Mouse (Mus musculus): Measurements from ENCODE around the gene Zfp423. TPM values are rescaled to one million over a fixed set of nuclear protein-coding genes. Genes with fewer than 3 reads are reported as not detected.
"Not testable (repeated sequence)": the region's sequence is repeated elsewhere in the genome, so short reads cannot be mapped to it uniquely, and the experiment has no call there.

Gene Zfp423
- total RNA-seq, 1 experiment from 2014 or later, result not detected

DNA sequence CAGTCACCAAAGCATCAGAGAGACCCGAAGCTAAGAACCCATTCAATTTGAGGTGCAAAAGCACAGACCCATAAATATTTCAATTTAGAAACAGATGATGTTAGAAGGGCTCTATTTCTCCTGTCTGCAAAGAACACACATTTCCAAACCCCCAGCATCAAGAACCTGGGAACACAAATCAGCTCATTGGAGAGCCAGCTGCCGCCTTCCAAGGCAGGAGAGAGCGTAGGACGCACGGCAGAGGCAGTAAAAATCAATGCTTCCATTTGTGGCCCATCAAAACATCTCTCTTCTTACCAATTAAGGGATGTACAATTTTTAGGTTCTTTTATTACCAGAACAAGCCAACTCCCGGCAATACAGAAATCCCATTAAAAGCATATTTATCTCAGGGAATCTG is 98.5 kb downstream of the Zfp423 start:
- ATAC-seq (replicated peaks; ENCODE audit: insufficient number of reproducible peaks, low FRiP score, low TSS enrichment, poor library complexity, severe bottlenecking), result no peak

DNA sequence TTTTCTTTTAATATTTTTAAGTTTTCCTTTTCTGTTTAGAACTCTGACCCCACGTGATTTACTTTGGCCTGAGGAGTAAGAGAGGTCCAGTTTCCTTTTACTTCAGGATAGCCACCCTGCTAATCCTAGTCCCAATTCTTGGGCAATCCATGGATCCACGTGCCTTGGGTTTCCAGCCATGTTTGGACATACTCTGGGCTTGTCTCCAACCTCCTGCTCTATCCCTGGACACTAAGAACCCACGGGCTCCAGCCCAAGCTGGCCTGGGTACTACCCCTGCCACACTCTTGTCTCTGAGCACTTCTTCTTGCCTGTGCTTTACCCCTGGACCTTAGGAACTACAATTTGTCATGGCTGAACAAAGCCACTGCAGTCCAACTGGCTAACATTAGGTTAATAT is 107.5 kb downstream of the Zfp423 start:
- no peak for ATAC-seq (replicated peaks; ENCODE audit: insufficient number of reproducible peaks, low FRiP score, low TSS enrichment, poor library complexity, severe bottlenecking)

DNA sequence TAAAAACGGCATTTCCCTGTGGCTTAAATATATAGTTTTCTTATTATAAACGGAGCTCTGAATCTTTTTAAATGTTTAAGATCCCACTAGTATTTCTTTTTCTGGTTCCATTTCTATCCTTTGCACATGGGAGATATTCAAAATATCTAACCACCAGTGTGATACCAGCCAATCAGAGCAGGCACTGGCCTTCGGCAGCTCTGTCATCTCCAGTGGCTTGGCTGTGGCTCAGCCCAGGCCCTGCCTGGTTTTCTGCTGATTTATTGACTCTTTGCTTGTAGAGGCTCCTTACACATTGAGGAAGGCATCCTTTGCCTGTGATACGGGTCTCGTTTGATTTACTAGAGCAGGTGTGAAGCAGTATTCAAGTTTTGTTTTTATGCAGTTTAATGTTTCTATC is 108.0 kb downstream of the Zfp423 start:
- ATAC-seq (replicated peaks; ENCODE audit: insufficient number of reproducible peaks, low FRiP score, low TSS enrichment, poor library complexity, severe bottlenecking), result no peak

GRCm38 (mm10) chr8:87848836-87849235 is 110.6 kb downstream of the Zfp423 start:
- no peak for ATAC-seq (replicated peaks; ENCODE audit: insufficient number of reproducible peaks, low FRiP score, low TSS enrichment, poor library complexity, severe bottlenecking)

DNA sequence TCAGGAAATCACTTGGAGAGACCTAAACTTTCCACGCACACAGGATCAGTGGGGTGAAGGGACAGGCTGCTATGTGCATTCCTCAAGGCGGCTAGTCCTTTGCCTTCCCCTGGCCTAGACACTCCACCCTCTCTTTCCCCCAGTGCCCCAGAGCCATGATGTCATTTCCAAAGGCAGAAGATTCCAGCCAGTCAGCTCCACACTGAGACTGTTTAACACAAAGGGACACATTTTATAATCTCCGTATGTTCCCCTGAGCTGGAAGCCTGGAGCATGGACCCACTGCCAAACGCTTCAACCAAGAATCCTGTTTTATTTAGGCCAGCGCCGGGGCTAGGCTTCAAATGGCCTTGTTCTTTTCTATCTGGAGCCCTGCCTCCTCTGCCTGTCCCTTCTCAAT is 111.6 kb downstream of the Zfp423 start:
- no peak for ATAC-seq (replicated peaks; ENCODE audit: insufficient number of reproducible peaks, low FRiP score, low TSS enrichment, poor library complexity, severe bottlenecking)

- not testable (repeated sequence) for ATAC-seq (replicated peaks; ENCODE audit: insufficient number of reproducible peaks, low FRiP score, low TSS enrichment, poor library complexity, severe bottlenecking)
Observed at GRCm38 (mm10) chr8:87842096-87842495, 117.3 kb downstream of the Zfp423 start.

GRCm38 (mm10) chr8:87837266-87837665 is 122.1 kb downstream of the Zfp423 start:
- no peak for ATAC-seq (replicated peaks; ENCODE audit: insufficient number of reproducible peaks, low FRiP score, low TSS enrichment, poor library complexity, severe bottlenecking)

- no peak for ATAC-seq (replicated peaks; ENCODE audit: insufficient number of reproducible peaks, low FRiP score, low TSS enrichment, poor library complexity, severe bottlenecking)
Observed at GRCm38 (mm10) chr8:87836866-87837265, 122.5 kb downstream of the Zfp423 start.

DNA sequence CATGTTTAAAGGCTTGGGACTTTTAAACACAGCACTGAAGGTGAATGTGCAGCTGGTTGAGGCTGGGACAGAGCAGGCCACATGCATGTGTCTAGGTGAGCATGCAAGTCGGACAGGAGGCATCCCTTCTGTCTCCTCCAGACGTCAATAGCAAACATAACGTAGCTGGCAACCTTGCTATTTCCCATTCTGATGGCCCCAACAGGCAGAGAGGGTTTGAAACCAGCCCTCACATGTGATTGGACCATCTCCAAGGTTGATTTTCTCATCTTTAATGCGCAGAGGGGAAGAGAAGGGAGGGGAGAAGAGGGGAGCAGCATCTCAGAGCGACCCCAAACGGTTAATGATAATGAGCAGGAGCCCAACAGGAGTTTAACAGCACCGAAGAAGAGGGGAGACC is 123.5 kb downstream of the Zfp423 start:
- no peak for ATAC-seq (replicated peaks; ENCODE audit: insufficient number of reproducible peaks, low FRiP score, low TSS enrichment, poor library complexity, severe bottlenecking)

GRCm38 (mm10) chr8:87835411-87835821 is 124.0 kb downstream of the Zfp423 start:
- ATAC-seq (replicated peaks; ENCODE audit: insufficient number of reproducible peaks, low FRiP score, low TSS enrichment, poor library complexity, severe bottlenecking), result no peak

- no peak for ATAC-seq (replicated peaks; ENCODE audit: insufficient number of reproducible peaks, low FRiP score, low TSS enrichment, poor library complexity, severe bottlenecking)
Observed at GRCm38 (mm10) chr8:87834656-87835055, 124.7 kb downstream of the Zfp423 start.

DNA sequence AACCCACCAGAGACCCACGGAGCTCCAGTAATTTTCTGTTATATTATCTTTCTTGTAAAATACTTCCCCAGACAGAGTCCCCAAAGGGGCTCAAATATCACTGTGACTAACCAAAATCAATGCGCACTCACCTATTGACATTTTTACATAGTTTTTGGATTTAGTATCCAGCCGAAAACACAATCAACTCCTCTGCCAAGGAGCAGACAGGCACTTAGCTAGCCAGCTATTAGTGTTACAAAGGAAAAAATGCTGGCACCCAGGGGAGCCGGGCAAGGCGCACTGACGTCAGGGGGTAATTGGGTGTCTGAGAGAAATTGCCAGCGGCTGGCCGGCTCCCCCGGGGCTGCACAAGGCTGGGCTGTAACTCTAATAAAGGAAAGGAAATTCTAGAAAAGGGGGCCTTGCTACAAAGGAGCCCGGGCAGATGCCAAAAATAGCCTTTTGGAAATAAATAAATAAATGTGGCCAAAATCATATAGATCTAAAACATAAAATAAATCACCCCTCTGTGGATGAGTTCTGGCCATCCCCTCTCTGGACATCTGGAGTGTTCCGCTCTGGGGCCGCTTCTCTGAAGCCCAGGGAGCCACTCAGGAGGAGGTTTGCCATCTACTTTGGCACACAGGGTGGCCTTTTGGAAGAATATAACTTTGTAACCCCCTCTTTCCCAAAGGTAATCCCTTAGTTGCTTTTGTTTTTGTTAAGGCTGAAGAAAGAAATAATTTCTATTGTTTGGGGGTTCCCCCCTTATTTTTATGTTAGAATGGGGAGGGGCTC is 125.4 kb downstream of the Zfp423 start:
- ATAC-seq (replicated peaks; ENCODE audit: insufficient number of reproducible peaks, low FRiP score, low TSS enrichment, poor library complexity, severe bottlenecking), result no peak

GRCm38 (mm10) chr8:87833339-87833738 is 126.1 kb downstream of the Zfp423 start:
- ATAC-seq (replicated peaks; ENCODE audit: insufficient number of reproducible peaks, low FRiP score, low TSS enrichment, poor library complexity, severe bottlenecking), result no peak

DNA sequence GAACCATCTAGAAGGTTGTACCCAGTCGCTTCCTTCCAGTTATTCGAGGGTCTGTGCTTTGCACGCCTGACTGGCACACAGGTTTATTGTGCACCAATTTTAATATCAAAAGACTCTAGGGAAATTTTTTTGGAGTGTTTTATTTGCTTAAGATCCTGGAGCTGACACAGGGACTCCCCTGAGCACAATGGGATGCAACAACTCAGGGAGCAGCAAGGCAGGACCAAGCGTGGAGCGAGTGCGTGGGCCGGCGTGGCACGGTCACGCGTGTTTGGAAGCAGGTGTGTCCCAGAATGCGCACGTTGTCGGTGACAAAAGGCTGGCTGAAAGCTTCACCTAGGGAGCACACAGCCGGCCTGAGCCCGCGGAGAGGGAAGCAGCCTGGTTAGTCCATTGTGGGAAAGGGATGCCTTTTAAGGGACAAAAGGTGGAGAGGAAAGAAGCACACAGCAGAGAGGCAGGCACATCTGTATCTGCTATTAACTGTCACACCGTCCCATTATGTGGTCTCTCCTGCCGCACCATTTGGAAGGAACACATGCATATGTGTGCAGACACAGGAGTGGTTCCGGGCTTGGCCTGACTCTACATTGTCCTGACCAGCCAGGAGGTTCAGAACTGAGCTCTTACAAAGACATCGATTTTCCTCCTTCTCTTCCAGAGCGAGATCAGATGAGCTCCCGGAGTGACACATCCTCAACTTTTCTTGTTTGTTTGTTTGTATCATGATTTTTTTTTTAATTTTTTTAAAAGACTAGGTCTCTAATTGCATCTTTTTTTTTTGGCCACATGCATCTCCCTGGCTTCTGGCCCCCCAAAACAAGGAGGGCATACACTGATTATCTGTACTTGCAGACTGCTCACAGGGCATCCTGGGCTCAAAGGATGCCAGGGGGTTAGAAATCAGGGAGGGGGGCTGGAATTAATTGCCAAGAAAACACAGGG is 126.7 kb downstream of the Zfp423 start:
- ATAC-seq (replicated peaks; ENCODE audit: insufficient number of reproducible peaks, low FRiP score, low TSS enrichment, poor library complexity, severe bottlenecking), result no peak

DNA sequence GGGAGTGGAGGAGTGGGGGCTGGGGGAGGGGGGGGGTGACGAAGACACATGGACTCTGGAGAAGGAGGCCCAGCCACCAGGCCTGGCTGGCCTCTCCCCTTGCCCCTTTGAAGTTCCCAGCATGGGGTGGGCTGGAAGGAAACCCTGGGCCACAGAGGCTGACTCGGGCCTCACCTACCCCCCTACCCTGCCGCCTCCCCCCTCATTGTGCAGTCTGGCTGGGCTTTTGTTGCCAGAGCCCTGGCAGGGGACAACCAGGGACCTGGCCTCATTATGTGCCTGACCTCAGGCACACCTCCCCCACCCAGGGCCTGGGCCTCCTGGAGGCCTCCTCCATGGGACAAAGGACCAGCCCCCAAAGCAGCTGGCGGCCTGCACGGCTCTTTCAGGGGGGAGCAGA is 127.8 kb downstream of the Zfp423 start:
- ATAC-seq (replicated peaks; ENCODE audit: insufficient number of reproducible peaks, low FRiP score, low TSS enrichment, poor library complexity, severe bottlenecking), result no peak

DNA sequence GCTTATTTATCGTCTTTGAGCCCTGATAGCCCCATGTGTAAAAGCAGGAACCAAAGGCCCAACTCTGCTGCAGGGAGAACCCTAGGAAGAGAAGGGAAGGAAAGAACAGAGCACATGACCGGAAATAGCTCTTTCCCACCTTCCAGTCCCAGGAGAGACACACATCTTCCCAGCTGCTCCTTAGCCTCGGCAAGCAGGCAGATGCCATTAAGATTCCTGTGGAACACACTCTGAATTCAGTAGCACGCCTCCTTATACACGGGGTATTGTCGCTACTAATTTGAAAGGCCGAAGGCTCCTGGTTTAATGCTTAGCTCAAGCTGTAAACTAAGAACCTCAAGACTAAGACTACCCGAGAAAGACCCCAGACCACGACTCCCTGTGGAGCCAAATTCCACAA is 128.3 kb downstream of the Zfp423 start:
- ATAC-seq (replicated peaks; ENCODE audit: insufficient number of reproducible peaks, low FRiP score, low TSS enrichment, poor library complexity, severe bottlenecking), result no peak

GRCm38 (mm10) chr8:87830200-87830599 is 129.2 kb downstream of the Zfp423 start:
- no peak for ATAC-seq (replicated peaks; ENCODE audit: insufficient number of reproducible peaks, low FRiP score, low TSS enrichment, poor library complexity, severe bottlenecking)

DNA sequence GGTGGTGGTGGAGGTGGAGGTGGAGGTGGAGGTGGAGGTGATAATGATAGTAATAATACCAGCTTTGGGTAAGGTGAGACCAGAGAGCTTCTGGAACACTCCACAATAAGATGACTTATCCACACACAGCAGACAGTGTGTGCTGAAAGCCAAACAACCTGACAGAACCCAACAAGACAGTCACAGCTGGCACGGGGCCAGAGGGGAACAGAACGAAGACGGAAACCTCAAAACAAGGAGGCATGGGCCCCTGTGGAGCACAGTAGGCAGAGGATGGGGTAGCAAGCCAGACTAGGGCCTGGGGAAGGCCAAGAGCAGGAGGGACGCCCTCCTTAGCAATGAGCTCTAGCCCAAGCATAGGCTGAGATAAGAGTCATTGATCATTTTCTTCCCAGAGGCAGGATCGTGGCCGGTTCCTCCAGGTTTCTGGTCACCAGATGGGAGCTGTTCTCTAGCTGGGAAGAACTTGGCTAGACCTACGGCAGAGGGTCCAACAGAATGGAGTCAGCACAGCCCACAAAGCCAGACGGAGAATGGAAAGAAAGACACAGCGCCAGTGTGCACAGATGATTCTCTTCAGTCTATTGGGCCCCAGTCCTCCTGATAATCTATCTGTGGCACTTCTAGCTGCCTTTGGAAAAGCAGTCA is 133.3 kb downstream of the Zfp423 start:
- no peak for ATAC-seq (replicated peaks; ENCODE audit: insufficient number of reproducible peaks, low FRiP score, low TSS enrichment, poor library complexity, severe bottlenecking)

GRCm38 (mm10) chr8:87823172-87823571 is 136.2 kb downstream of the Zfp423 start:
- no peak for ATAC-seq (replicated peaks; ENCODE audit: insufficient number of reproducible peaks, low FRiP score, low TSS enrichment, poor library complexity, severe bottlenecking)
